In the genomic region with DNA sequence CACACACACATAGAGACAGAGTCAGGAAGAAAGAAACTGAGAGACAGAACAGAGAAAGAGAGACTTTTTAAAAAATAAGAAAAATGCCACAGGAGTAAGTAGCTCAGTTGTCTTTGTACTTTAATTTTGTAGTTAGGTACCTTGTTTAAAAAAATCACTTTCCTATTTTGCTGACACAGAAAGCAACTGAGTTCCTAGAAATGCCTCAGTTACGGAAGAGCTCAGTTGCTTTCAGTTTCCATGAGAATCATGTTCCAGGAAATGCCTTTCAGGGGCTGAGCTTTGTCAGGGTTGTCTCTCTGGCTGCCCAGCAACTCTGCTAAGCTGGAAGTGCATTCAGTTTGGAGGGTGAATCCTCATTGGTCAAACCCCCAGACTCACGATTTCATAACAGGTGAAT, we compare ENCODE assay signal across 7 mouse cellular contexts.
DNase-seq lines count a peak whose midpoint lies in the region; ATAC-seq and TF ChIP-seq lines count a peak whose summit lies in the region.
"Not testable (repeated sequence)": the region's sequence is repeated elsewhere in the genome, so short reads cannot be mapped to it uniquely, and the experiment has no call there.

No protein-coding gene starts in this region.

- not testable (repeated sequence) for H3K27me3 ChIP-seq in thymus, adult 2 months (ENCODE audit: control insufficient read depth, insufficient read depth, low read length)

- peaks cover 34% of the 10 kb centered on the region for H3K4me1 ChIP-seq in thymus, adult 2 months (replicated peaks; ENCODE audit: control insufficient read depth, insufficient read depth, low read length)

- not testable (repeated sequence) for H3K36me3 ChIP-seq in thymus, adult 2 months (ENCODE audit: control insufficient read depth, insufficient read depth, low read length)

- not testable (repeated sequence) for TF ChIP-seq CTCF in thymus, adult 2 months (IDR thresholded peaks at IDR 0.05; ENCODE audit: borderline replicate concordance, control insufficient read depth, extremely low read depth, insufficient read depth, low read length, poor library complexity)

- DNase-seq in large intestine, adult 2 months (ENCODE audit: low read depth, low spot score): peak; percentile 2
- DNase-seq in lung, postnatal 36 days: peak; percentile 14
- not testable (repeated sequence) for DNase-seq in thymus, adult 2 months

- TF ChIP-seq POLR2A in thymus, adult 2 months (IDR thresholded peaks at IDR 0.05; ENCODE audit: control insufficient read depth, extremely low read depth, insufficient read depth, low read length, poor library complexity): not testable (repeated sequence)

- peak; percentile 85 for ATAC-seq in CD4-positive, CD25-positive, alpha-beta regulatory T cell, adult 4 months
- ATAC-seq in granulocyte monocyte progenitor cell, adult 5-6 weeks (replicated peaks; ENCODE audit: poor library complexity, severe bottlenecking): peak; percentile 40
- ATAC-seq in inflammation-experienced regulatory T-cells, adult 6 months: peak; percentile 81
- ATAC-seq in megakaryocyte progenitor cell, adult 5-6 weeks (replicated peaks; ENCODE audit: poor library complexity): 0 out of 2 replicates have a peak, but pooled peaks have one; percentile 23

- H3K4me3 ChIP-seq in thymus, adult 2 months (ENCODE audit: control insufficient read depth, insufficient read depth, low read length): not testable (repeated sequence)

- peak overlapping the region; percentile 61 for H3K27ac ChIP-seq in thymus, adult 2 months (ENCODE audit: control insufficient read depth, insufficient read depth, low read length)

- WGBS in large intestine, adult 2 months: 49% methylated on average over 2 of the region's 2 CpGs
- 18% methylated on average over 2 of the region's 2 CpGs for WGBS in thymus, adult 2 months

Comparison
In these comparisons a context has a peak if more than half of its experiments do, and no peak if none do; other contexts are left out.
1. ATAC-seq: peak in every context shown above with its lines; median percentile 85 in CD4-positive, CD25-positive, alpha-beta regulatory T cell, adult 4 months; 81 in inflammation-experienced regulatory T-cells, adult 6 months; 40 in granulocyte monocyte progenitor cell, adult 5-6 weeks; 23 in megakaryocyte progenitor cell, adult 5-6 weeks.